Mouse (Mus musculus) frontal cortex, adult 2 months (tissue): Measurements from ENCODE around the gene Filip1l. TPM values are rescaled to one million over a fixed set of nuclear protein-coding genes. Genes with fewer than 3 reads are reported as not detected.

ENCODE experiments used
- DNase-seq, 2 experiments: peaks; one replicate each; pipeline ENCODE4 v3.0.0; 2022; ENCODE audit warnings: low spot score in 1 of 2; ENCODE audit errors: extremely low spot score in 1 of 2
- polyA plus RNA-seq: library from polyadenylated mRNA; depleted of rRNA; stranded (reverse); fragments of >200 nt; gene quantifications from 2 replicates; pipeline ENCODE4 v1.2.3, GENCODE M21; 2012

The Filip1l gene
- polyA plus RNA-seq, 1 experiment, result 10.9 TPM

GRCm38 (mm10) chr16:57513562-57513961 lies 160.7 kb downstream of the Filip1l start:
- no peak for DNase-seq

GRCm38 (mm10) chr16:57514371-57514770 lies 161.5 kb downstream of the Filip1l start:
- no peak for DNase-seq

GRCm38 (mm10) chr16:57515636-57516035 lies 162.7 kb downstream of the Filip1l start:
- no peak for DNase-seq

- DNase-seq, result no peak
Measured at GRCm38 (mm10) chr16:57525046-57525445, 172.2 kb downstream of the Filip1l start.

GRCm38 (mm10) chr16:57525476-57525875 lies 172.6 kb downstream of the Filip1l start:
- DNase-seq, result no peak

- no peak for DNase-seq
Measured at GRCm38 (mm10) chr16:57526893-57527292, 174.0 kb downstream of the Filip1l start.

- DNase-seq, result no peak
Measured at GRCm38 (mm10) chr16:57528457-57528856, 175.6 kb downstream of the Filip1l start.

GRCm38 (mm10) chr16:57530547-57530946 lies 177.7 kb downstream of the Filip1l start:
- no peak for DNase-seq

GRCm38 (mm10) chr16:57532081-57532493 lies 179.2 kb downstream of the Filip1l start:
- no peak for DNase-seq

- no peak for DNase-seq
Measured at GRCm38 (mm10) chr16:57534365-57534764, 181.5 kb downstream of the Filip1l start.

GRCm38 (mm10) chr16:57534811-57535210 lies 181.9 kb downstream of the Filip1l start:
- no peak for DNase-seq

GRCm38 (mm10) chr16:57536511-57536910 lies 183.6 kb downstream of the Filip1l start:
- no peak for DNase-seq

- DNase-seq, result no peak
Measured at GRCm38 (mm10) chr16:57543243-57543642, 190.3 kb downstream of the Filip1l start.

GRCm38 (mm10) chr16:57544441-57544840 lies 191.5 kb downstream of the Filip1l start:
- no peak for DNase-seq

GRCm38 (mm10) chr16:57546355-57546754 lies 193.5 kb downstream of the Filip1l start:
- no peak for DNase-seq

- DNase-seq, result no peak
Measured at GRCm38 (mm10) chr16:57548608-57549007, 195.7 kb downstream of the Filip1l start.

- peak in 1 of 2 experiments; percentile 42 for DNase-seq
Measured at GRCm38 (mm10) chr16:57549061-57550037, 196.5 kb downstream of the Filip1l start.

GRCm38 (mm10) chr16:57550088-57550487 lies 197.2 kb downstream of the Filip1l start:
- DNase-seq, result no peak

- DNase-seq, result no peak
Measured at GRCm38 (mm10) chr16:57550817-57551216, 197.9 kb downstream of the Filip1l start.

GRCm38 (mm10) chr16:57551617-57552016 lies 198.7 kb downstream of the Filip1l start:
- DNase-seq, result no peak

GRCm38 (mm10) chr16:57552709-57553108 lies 199.8 kb downstream of the Filip1l start:
- DNase-seq, result no peak

- DNase-seq, result no peak
Measured at GRCm38 (mm10) chr16:57553235-57553634, 200.3 kb downstream of the Filip1l start.
